Mouse (Mus musculus) heart, adult 9 months (tissue): Measurements from ENCODE around the gene Gm3147.
"Not testable (repeated sequence)": the region's sequence is repeated elsewhere in the genome, so short reads cannot be mapped to it uniquely, and the experiment has no call there.

Experiments used
- DNase-seq, 2 experiments: peaks; one replicate each; pipeline ENCODE4 v3.0.0; 2022; ENCODE audit warnings: low spot score in 2 of 2

Gene Gm3147

DNA sequence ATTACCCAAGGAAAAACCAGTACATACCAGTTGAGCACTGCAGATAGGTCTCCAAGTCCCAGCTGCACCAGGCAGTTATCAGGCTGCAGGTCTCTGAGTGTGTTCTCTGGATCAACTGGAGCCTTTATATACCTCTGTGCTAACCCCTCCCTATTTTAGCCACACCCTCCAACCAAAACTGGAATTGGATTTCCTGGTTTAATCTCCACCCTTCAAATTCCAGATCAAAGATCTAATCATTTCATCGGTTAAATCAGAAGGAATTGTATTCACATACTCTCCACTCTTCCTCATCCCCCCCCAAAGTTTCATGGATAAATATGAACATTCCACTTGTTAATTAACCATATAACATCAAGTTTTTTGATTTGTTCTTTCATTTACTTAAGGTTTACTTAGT lies at the start of gene Gm3147:
Gene Gm3147 (minus strand): TSS at position 101 of the 400 bp plus-strand sequence.
- DNase-seq: not testable (repeated sequence)

DNA sequence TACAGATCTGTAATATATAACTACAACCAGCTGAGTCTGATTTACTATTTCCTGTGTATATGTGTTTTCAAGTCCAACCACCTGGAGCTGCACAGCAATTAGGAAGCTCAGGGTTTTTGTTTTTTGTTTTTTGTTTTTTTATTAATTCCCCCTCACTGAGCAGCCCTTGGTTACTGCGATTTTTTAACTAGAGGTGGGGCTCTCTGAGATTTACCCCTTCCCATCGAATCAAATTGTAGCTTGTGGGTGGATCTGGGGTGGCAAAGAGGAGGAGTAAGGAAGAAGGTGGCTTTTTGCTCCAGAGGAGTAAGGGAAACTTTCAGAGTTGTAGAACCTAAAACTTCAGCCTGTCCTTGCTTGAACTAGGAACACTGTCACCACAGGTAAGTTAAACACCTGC lies 31.9 kb upstream of the Gm3147 start, which contains the start of gene Gm6205:
Gene Gm6205 (plus strand): TSS at position 301 of the 400 bp plus-strand sequence.
- not testable (repeated sequence) for DNase-seq

DNA sequence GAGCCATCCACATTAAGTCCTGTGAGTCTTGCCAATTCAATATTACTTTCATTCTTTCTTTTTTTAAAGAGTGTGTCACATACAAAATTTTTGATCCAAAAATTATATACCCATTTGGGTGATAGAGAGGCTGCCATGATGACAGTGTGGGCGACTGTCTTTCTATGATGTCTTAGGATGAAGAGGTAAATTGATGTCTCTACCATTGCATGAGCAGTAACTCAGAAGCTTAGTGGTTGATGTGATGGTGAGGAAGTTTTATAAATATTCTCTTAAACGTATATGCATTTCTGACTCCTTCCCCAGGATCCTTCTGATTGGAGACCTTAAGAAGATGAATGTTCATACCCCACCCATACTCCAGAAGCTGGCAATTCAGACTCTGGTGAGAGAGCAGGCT lies 7.5 kb upstream of the Gm3147 start, which contains the start of gene Gm6509:
Gene Gm6509 (plus strand): TSS at position 301 of the 400 bp plus-strand sequence.
- not testable (repeated sequence) for DNase-seq
